Mouse (Mus musculus) ES-Bruce4 (cell line): ENCODE measurements around the gene Tmem143. TPM values are rescaled to one million over a fixed set of nuclear protein-coding genes. Genes with fewer than 3 reads are reported as not detected.

Experiments used
- H3K27ac ChIP-seq: 2 replicates; pipeline ENCODE4 v1.5.1; 2012; ENCODE audit warnings: low read length, inconsistent platforms; ENCODE audit not compliant: insufficient read depth
- H3K27me3 ChIP-seq: 2 replicates; pipeline ENCODE4 v1.6.1; 2012; ENCODE audit warnings: mild to moderate bottlenecking, low read length, inconsistent platforms; ENCODE audit not compliant: control insufficient read depth, poor library complexity, insufficient read depth, severe bottlenecking
- H3K36me3 ChIP-seq: 2 replicates; pipeline ENCODE4 v1.6.1; 2012; ENCODE audit warnings: inconsistent platforms, mild to moderate bottlenecking, low read length, moderate library complexity; ENCODE audit not compliant: control insufficient read depth, poor library complexity, insufficient read depth, severe bottlenecking
- H3K4me1 ChIP-seq: one replicate; pipeline ENCODE4 v1.8.1; 2011; ENCODE audit warnings: low read length; ENCODE audit not compliant: control insufficient read depth, insufficient read depth
- H3K4me3 ChIP-seq: 2 replicates; pipeline ENCODE4 v1.5.1; 2011; ENCODE audit warnings: low read depth, mild to moderate bottlenecking, low read length
- H3K9ac ChIP-seq: 2 replicates; pipeline ENCODE4 v1.6.1; 2012; ENCODE audit warnings: low read depth, mild to moderate bottlenecking, inconsistent platforms; ENCODE audit not compliant: poor library complexity, severe bottlenecking
- H3K9me3 ChIP-seq: replicated peaks from 2 replicates; pipeline ENCODE4 v1.6.1; 2012; ENCODE audit warnings: mild to moderate bottlenecking, low read length, inconsistent platforms; ENCODE audit not compliant: control insufficient read depth, poor library complexity, insufficient read depth, severe bottlenecking
- CTCF ChIP-seq: IDR thresholded peaks from one replicate; pipeline ENCODE4 v1.8.1; 2011; ENCODE audit warnings: low read depth, low read length
- EP300 ChIP-seq: IDR thresholded peaks from 2 replicates; pipeline ENCODE4 v1.6.1; 2011; ENCODE audit warnings: low read depth, low read length; ENCODE audit not compliant: insufficient read depth
- POLR2A ChIP-seq: IDR thresholded peaks from one replicate; pipeline ENCODE4 v1.8.1; 2011; ENCODE audit warnings: low read length; ENCODE audit not compliant: insufficient read depth
- polyA plus RNA-seq: library from polyadenylated mRNA; stranded (reverse); fragments of >200 nt; gene quantifications from 2 replicates; pipeline ENCODE4 v1.2.4, GENCODE M21; 2011; ENCODE audit warnings: low read depth; ENCODE audit not compliant: missing spikeins, insufficient read depth, insufficient read length

Gene Tmem143
- polyA plus RNA-seq, 1 experiment: 21.7 TPM

DNA sequence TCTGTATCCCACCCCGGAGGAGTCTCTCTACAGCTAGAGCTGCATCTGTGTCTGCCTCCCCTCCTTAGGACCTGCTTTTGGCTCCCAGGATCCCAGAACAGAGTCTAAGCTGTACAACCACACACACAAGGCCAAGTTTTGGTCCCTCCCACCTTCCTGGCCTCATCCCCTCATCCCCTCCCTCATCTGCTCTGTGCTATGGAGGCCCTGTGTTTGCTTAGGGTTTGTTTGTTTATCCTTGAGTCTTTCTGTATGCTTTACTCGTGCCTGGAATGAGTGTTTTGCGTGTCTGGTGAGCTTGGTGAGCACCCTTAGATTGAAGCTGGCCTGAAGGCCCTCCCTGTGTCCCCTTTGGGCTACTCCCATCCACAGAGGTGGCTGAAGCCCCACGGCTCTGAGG lies 37.7 kb upstream of the Tmem143 start:
- TF ChIP-seq EP300 (no peak), POLR2A (no peak), CTCF (no peak)
- no peaks in the 10 kb centered on the region for H3K9me3 ChIP-seq
- no peaks in the 10 kb centered on the region for H3K36me3 ChIP-seq
- H3K27me3 ChIP-seq: no peaks in the 10 kb centered on the region
- no peak overlapping the region for H3K9ac ChIP-seq
- no peak overlapping the region for H3K27ac ChIP-seq
- H3K4me1 ChIP-seq: peaks cover 3% of the 10 kb centered on the region
- H3K4me3 ChIP-seq: no peak overlapping the region

DNA sequence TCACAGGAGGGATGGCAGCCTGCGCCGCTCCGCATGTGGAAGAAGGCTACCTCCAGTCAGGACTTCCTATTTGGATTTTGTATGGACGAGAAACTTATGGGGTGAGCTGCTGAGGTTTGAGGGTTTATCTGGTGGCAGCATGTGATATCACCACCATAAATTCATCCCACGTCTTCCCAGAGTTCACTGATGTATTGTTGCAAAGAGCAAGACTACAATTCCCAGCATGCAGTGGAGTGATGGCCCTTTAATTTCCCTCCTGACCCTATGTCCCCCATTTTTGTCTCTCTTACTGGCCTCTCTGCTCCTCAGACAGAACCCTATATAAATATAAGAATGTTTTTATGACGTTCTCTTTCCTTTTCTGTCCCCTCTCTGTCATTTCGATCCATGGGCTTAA lies 33.9 kb upstream of the Tmem143 start:
- no peaks in the 10 kb centered on the region for H3K9me3 ChIP-seq
- H3K36me3 ChIP-seq: no peaks in the 10 kb centered on the region
- TF ChIP-seq CTCF (no peak), EP300 (no peak), POLR2A (no peak)
- no peak overlapping the region for H3K4me3 ChIP-seq
- H3K27ac ChIP-seq: no peak overlapping the region
- 0 out of 2 replicates have a peak overlapping the region, but pooled peaks have one; percentile 47 for H3K9ac ChIP-seq
- H3K4me1 ChIP-seq: peaks cover 5% of the 10 kb centered on the region
- H3K27me3 ChIP-seq: no peaks in the 10 kb centered on the region

DNA sequence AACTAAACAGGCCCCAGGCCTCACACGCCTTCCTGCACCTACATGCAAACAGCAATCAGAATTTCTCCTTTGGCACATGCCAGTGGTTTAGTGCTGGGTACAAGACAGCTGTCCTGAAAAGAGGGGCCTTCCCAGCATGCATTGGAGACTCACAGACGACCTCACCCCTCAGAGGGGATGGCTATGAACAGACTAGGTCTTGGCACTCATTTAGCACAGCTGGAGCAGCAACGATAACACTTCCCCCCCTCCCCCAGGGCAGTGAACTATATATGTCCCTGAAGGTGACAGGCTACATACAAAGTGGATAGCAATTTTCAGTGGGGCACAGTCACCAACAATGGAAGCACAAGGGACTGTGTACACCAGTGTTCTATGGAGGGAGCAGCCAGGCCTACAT lies 32.3 kb upstream of the Tmem143 start:
- TF ChIP-seq EP300 (no peak), POLR2A (no peak), CTCF (no peak)
- Histone ChIP-seq H3K36me3 (no peaks in the 10 kb centered on the region), H3K9ac (no peak overlapping the region), H3K27ac (no peak overlapping the region), H3K9me3 (no peaks in the 10 kb centered on the region), H3K4me1 (peaks cover 5% of the 10 kb centered on the region), H3K27me3 (no peaks in the 10 kb centered on the region), H3K4me3 (no peak overlapping the region)

DNA sequence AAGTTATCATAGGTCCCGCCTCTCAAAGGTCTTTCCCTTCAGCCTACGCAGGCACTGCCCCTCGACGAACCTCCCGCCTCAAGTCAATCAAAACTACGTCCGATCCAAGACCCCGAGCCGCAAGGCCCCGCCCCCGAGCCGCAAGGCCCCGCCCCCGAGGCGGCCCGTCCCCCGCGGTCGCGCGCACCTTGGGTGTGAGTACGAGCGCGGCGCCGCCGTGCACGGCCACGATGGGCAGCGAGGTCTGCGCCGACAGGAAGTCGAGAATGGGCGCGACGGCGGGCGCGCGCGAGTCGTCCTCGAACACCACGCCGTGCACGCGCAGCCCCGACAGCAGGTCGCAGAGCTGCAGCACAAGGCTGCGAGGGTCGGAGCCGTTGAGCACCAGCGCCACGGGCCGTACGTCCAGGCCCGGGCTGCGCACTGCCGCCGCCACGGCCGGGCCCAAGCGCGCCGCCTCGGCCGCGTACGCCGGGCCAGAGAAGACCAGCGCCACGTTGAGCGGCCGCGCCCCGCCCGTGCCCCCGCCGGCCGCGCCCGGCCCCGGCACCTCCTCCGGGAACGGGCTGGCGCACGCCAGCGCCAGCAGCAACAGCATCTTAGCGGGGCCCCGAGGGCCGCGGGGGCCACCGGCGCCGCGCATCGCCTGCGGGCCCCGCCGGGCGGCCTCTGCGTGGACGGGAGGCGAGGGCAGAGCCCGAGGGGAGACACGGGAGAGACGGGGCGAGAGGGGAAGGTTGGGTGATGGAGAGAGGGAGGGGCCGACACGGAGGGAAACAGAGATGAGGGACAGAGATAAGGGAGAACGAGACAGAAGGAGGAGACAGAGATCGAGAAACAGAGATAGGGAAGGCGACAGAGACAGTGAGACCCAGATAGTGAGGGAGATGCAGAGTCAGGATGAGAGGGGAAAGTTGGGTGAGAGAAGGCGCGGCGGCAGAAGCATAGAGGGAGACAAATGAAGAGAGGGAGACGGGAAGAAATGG lies 30.5 kb upstream of the Tmem143 start:
- Histone ChIP-seq H3K9ac (peak overlapping the region; percentile 81), H3K4me3 (peak overlapping the region; percentile 94), H3K27ac (0 out of 2 replicates have a peak overlapping the region, but pooled peaks have one; percentile 3), H3K36me3 (no peaks in the 10 kb centered on the region), H3K4me1 (peaks cover 5% of the 10 kb centered on the region), H3K9me3 (no peaks in the 10 kb centered on the region), H3K27me3 (no peaks in the 10 kb centered on the region)
- TF ChIP-seq EP300 (no peak), CTCF (no peak), POLR2A (peak; percentile 25)

GRCm38 (mm10) chr7:45867871-45868270 lies 28.9 kb upstream of the Tmem143 start:
- TF ChIP-seq CTCF (no peak), POLR2A (no peak), EP300 (no peak)
- H3K9me3 ChIP-seq: no peaks in the 10 kb centered on the region
- H3K4me1 ChIP-seq: peaks cover 5% of the 10 kb centered on the region
- H3K9ac ChIP-seq: no peak overlapping the region
- H3K27ac ChIP-seq: no peak overlapping the region
- no peaks in the 10 kb centered on the region for H3K27me3 ChIP-seq
- H3K36me3 ChIP-seq: no peaks in the 10 kb centered on the region
- H3K4me3 ChIP-seq: no peak overlapping the region

DNA sequence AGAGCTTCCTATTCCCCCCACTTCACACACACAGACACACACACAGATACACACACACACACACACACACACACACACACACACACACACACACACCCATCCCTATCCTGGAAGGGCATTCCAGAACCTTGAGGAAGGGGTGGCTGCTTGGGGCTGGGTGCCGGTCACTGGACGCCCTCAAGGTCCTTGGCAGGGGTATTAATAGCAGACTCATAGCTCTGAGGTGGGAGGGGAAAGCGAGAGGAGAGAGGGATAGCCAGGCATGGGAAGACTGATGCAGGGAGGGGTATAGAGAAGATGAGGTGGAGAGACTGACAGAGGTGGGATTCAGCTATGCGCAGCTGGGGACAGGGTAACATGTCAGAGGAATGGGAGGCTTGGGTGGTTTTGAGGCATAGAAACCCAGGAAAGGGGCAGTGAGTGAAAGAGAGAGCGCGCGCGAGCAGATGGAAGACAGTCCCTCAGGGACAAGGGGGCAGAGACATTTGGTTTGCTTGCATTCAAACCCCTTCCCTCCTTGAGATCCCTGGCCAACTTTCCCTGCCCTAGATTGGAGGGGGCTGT lies 27.6 kb upstream of the Tmem143 start:
- Histone ChIP-seq H3K4me3 (no peak overlapping the region), H3K9me3 (no peaks in the 10 kb centered on the region), H3K36me3 (no peaks in the 10 kb centered on the region), H3K27me3 (no peaks in the 10 kb centered on the region), H3K4me1 (peaks cover 5% of the 10 kb centered on the region), H3K9ac (no peak overlapping the region), H3K27ac (no peak overlapping the region)
- TF ChIP-seq EP300 (no peak), CTCF (no peak)
